Mouse (Mus musculus) CH12F3 (cell line): ENCODE results near the gene Prkrip1.

Experiments used
- in situ Hi-C: fragments of 300-500 bp; cut with MboI; formaldehyde crosslinking; loops from 2 replicates; pipeline ENCODE4 v1.14.3; 2020; ENCODE audit warnings: low sequenced_read_pairs

Prkrip1 gene

GRCm38 (mm10) chr5:136198474-136199391 is at the start of gene Prkrip1:
TSS of gene Prkrip1 (minus strand) at chr5:136198963.
- in situ Hi-C loops, result loop anchor here (5.0 kb wide), 1 partner anchor 54 kb away; no protein-coding TSS in a partner anchor

GRCm38 (mm10) chr5:136248441-136248840 is 49.7 kb upstream of the Prkrip1 start:
- in situ Hi-C loops, result no loop called here

- in situ Hi-C loops, result no loop called here
These were observed 47.7 kb upstream of the Prkrip1 start, which contains the start of gene Sh2b2 for GRCm38 (mm10) chr5:136246452-136246838. TSS of gene Sh2b2 (minus strand) at chr5:136246556.

- in situ Hi-C loops, result no loop called here
These were observed 47.0 kb upstream of the Prkrip1 start for GRCm38 (mm10) chr5:136245541-136246451.

- in situ Hi-C loops, result no loop called here
These were observed 46.2 kb upstream of the Prkrip1 start for GRCm38 (mm10) chr5:136244762-136245540.

- in situ Hi-C loops, result no loop called here
These were observed 45.3 kb upstream of the Prkrip1 start for GRCm38 (mm10) chr5:136243851-136244761.

- in situ Hi-C loops, result no loop called here
These were observed 42.4 kb upstream of the Prkrip1 start for GRCm38 (mm10) chr5:136241161-136241560.

GRCm38 (mm10) chr5:136240381-136240780 is 41.6 kb upstream of the Prkrip1 start:
- in situ Hi-C loops, result no loop called here

GRCm38 (mm10) chr5:136237607-136238006 is 38.8 kb upstream of the Prkrip1 start:
- in situ Hi-C loops, result no loop called here

- in situ Hi-C loops, result no loop called here
These were observed 37.8 kb upstream of the Prkrip1 start for GRCm38 (mm10) chr5:136236611-136237010.

GRCm38 (mm10) chr5:136230348-136231035 is 31.7 kb upstream of the Prkrip1 start:
- in situ Hi-C loops, result no loop called here

GRCm38 (mm10) chr5:136226246-136226876 is 27.6 kb upstream of the Prkrip1 start:
- in situ Hi-C loops, result no loop called here

- in situ Hi-C loops, result no loop called here
These were observed 19.8 kb upstream of the Prkrip1 start for GRCm38 (mm10) chr5:136218585-136218984.

- in situ Hi-C loops, result no loop called here
These were observed 19.2 kb upstream of the Prkrip1 start for GRCm38 (mm10) chr5:136217932-136218381.

- in situ Hi-C loops, result no loop called here
These were observed 18.4 kb upstream of the Prkrip1 start for GRCm38 (mm10) chr5:136217004-136217665.

- in situ Hi-C loops, result no loop called here
These were observed 17.2 kb upstream of the Prkrip1 start for GRCm38 (mm10) chr5:136215958-136216357.

- in situ Hi-C loops, result no loop called here
These were observed 16.4 kb upstream of the Prkrip1 start for GRCm38 (mm10) chr5:136215211-136215610.

GRCm38 (mm10) chr5:136213716-136214115 is 15.0 kb upstream of the Prkrip1 start:
- in situ Hi-C loops, result no loop called here
